Mouse (Mus musculus): ENCODE measurements around the gene Xk.

DNA sequence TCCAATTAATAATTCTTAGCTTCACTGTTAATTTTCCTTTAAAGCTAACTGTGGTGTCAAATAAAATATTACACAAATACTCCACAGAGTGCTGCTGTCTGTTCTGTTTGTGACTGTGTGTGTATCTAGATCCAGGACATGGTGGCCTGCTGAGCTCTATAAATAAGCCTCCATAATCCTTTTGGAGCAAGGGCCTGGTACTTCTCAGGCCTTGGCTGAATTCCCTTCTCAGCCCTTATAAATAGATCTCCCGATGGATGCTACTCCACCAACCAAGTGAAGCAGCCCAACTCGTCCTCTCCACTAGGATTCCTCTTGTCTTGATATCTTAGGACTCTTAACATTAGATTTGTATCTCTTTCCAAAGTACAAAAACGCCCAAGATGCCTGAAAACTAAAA is 1.4 kb upstream of the Xk start:
- TF ChIP-seq CTCF (IDR thresholded peaks at IDR 0.05; ENCODE audit: low read depth) (no peak), EP300 (IDR thresholded peaks at IDR 0.05; ENCODE audit: low read depth) (no peak)

Data from liver, postnatal 0 days (tissue).